Mouse (Mus musculus) lung, postnatal 0 days (tissue): ENCODE measurements around the gene Ptprg.

Experiments used
- CTCF ChIP-seq: IDR thresholded peaks from 2 replicates; pipeline ENCODE4 v1.5.1; 2016; ENCODE audit warnings: antibody characterized with exemption, mild to moderate bottlenecking
- EP300 ChIP-seq: IDR thresholded peaks from 2 replicates; pipeline ENCODE4 v1.6.1; 2016; ENCODE audit warnings: antibody characterized with exemption, mild to moderate bottlenecking, control low read depth

- TF ChIP-seq EP300, result no peak
- no peak for TF ChIP-seq CTCF
Measured at GRCm38 (mm10) chr14:11886417-11886816, 333.1 kb downstream of the Ptprg start.
